Mouse (Mus musculus): Measurements from ENCODE around the gene Abca2. TPM values are rescaled to one million over a fixed set of nuclear protein-coding genes. Genes with fewer than 3 reads are reported as not detected.

Abca2 gene
- polyA plus RNA-seq, 1 experiment from 2014 or later = 1.2 TPM

DNA sequence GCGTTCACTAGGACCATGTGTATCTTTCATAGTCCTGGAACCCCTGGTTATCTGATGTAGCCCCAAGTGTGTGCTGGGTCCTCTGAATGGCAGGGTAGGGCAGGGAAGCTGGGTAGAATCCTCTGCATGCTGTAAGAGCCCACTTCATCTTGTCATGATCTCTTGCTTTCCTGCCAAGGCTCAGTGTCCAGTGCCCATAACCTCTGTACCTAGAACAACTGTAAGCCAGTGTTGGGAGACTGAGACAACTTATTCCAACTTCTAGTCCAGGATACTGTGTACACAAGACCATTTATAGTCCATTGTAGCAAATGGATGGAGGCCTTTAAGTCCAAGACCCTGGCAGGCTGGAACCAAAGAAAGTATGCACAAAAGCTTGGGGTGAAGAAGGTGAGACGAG is 36.8 kb downstream of the Abca2 start:
- no peak for ATAC-seq (ENCODE audit: insufficient read depth)
- H3K27me3 ChIP-seq = no peaks in the 10 kb centered on the region
- peaks cover 16% of the 10 kb centered on the region for H3K4me1 ChIP-seq (replicated peaks)
- H3K4me2 ChIP-seq = no peak overlapping the region
- H3K36me3 ChIP-seq (replicated peaks) = no peaks in the 10 kb centered on the region
- no peak overlapping the region; the same call in 1 of the 2 replicates for H3K27ac ChIP-seq (replicated peaks)
- no peaks in the 10 kb centered on the region for H3K9me3 ChIP-seq (replicated peaks)
- WGBS (ENCODE audit: insufficient replicate concordance) = 32% methylated on average over 2 of the region's 2 CpGs
- no peak overlapping the region for H3K9ac ChIP-seq
- H3K4me3 ChIP-seq (replicated peaks) = no peak overlapping the region

DNA sequence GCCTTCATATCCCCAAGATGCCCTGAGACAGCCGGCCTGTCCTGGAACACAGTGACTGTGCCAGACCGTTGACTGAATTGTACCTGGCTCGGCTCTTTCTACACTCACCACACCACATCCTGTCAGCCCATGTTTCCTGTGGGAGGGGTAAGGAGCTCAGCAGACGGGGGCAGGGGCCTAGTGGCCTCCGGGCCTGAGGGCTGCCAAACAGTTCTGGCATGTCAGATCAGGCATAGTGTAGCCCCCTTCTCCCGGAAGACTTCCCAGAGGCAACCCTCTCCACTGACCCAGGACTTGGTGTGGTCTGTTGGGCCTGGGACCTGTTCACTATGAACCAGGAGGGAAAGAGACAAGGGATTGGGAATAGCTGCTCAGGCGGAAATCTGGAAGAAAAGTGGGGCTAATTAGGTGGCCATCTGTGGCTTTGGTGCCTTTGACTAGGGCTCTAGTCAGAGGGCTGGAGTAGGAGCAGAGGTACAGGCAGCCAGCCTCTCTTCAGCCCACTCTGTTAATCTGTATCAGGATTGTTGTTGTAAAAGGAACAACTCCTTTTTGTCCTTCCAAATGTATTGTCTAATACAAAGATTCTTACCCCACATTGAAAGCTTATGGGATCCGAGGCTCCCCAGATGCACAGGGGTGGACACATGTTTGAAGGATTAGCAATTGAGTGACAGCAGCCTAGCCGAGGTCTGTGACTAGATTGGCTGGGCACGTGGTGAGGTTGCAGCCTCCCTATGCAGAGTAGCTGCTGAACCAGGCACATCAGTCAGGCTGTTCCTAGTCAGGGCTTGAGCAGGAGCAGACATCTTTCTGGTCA is 37.5 kb downstream of the Abca2 start:
- no peaks in the 10 kb centered on the region for H3K9me3 ChIP-seq (replicated peaks)
- H3K36me3 ChIP-seq (replicated peaks) = no peaks in the 10 kb centered on the region
- 14% methylated on average over 10 of the region's 10 CpGs for WGBS (ENCODE audit: insufficient replicate concordance)
- H3K27me3 ChIP-seq = no peaks in the 10 kb centered on the region
- H3K4me2 ChIP-seq = no peak overlapping the region
- H3K4me1 ChIP-seq (replicated peaks) = peaks cover 12% of the 10 kb centered on the region
- H3K4me3 ChIP-seq (replicated peaks) = no peak overlapping the region
- H3K27ac ChIP-seq (replicated peaks) = peak overlapping the region; percentile 24; the same call in 1 of the 2 replicates
- H3K9ac ChIP-seq = no peak overlapping the region
- ATAC-seq (ENCODE audit: insufficient read depth) = no peak

DNA sequence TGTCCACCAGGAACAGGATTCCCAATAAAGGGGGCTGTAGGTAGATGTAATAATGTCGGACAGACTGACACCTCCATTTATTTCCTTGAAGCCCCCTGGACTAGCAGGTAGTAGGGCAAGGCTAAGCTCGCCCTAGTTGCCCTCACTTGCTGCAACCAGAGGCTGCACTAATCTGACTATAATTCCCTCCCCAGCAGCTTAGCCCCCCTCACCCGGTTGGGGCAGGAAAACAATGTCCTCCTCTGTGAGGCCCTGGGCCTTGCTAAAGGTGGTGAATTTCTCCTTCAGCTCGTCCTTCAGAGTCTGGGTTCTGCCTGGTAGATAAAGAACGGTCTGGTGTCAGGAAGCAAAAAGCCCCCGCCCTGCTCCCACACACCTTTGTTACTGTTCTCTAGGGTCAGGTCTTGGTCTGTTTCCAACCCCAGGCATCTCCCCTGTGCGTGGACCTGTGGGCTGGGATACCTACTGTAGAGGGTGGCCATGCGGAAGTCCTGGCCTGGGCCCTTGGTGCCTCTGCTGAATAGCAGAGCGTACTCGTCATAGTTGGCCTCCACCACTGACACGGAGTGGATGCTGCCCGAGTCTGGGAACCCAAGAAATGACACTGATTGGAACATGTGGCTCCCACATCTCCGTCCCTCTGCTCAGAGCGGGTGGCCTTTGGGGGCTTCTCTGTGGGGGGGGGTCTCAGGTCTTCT is 39.3 kb downstream of the Abca2 start:
- peaks cover 5% of the 10 kb centered on the region; the same call in 1 of the 2 replicates for H3K4me1 ChIP-seq (replicated peaks)
- no peak overlapping the region for H3K9ac ChIP-seq
- no peak overlapping the region for H3K27ac ChIP-seq (replicated peaks)
- H3K4me2 ChIP-seq = no peak overlapping the region
- no peak overlapping the region for H3K4me3 ChIP-seq (replicated peaks)
- WGBS (ENCODE audit: insufficient replicate concordance) = 55% methylated on average over 14 of the region's 14 CpGs
- H3K9me3 ChIP-seq (replicated peaks) = no peaks in the 10 kb centered on the region
- no peaks in the 10 kb centered on the region for H3K27me3 ChIP-seq
- no peaks in the 10 kb centered on the region for H3K36me3 ChIP-seq (replicated peaks)
- ATAC-seq (ENCODE audit: insufficient read depth) = no peak

DNA sequence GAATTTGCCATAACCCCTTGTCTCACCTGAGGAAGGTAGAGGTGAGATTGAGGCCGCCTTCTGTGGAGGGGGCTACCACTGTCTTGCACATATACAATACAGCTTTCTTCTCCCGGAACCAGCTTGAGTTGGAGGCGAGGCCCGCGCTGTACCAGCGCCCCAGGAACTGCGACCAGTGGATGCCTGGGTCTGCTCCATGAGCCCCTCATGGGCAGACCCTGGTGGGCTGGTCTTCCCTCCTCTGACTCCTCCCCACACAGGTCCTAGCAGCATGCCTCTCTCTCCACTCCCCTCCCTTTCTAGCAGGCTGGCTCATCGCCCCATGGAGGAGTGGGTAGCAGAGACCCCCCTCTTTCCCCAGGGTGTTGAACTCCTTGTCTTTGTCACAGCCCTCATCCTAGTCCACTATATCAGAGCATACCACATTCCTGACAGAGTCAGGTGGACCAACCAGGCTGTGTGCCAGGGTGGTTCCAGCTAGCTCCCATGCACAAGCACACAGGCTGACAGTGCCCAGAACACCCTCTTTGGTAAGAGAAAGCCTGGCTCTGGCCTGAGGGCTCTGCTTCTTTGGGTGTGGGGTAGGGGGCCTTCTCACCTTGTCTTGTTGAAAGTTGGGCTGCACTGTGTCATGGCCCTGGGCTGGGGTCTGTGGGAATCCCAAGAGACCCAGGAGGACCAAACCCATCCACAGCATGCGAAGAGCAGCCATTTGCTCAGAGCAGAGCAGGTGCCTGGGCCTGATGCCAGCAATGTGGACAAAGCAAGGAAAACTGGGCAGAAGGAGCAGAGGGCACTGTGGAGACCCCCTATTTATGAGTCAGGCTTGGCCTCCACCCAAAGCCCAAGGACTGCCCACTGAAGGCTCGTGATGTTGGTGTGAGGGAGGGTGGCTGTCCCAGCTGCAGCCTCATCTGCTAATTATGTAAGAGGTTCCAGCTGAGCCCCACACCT is 40.7 kb downstream of the Abca2 start:
- Histone ChIP-seq H3K4me3 (replicated peaks) (no peak overlapping the region), H3K9me3 (replicated peaks) (no peaks in the 10 kb centered on the region), H3K4me1 (replicated peaks) (peaks cover 5% of the 10 kb centered on the region; the same call in 1 of the 2 replicates), H3K27ac (replicated peaks) (no peak overlapping the region), H3K4me2 (no peak overlapping the region), H3K36me3 (replicated peaks) (no peaks in the 10 kb centered on the region), H3K9ac (no peak overlapping the region), H3K27me3 (no peaks in the 10 kb centered on the region)
- ATAC-seq (ENCODE audit: insufficient read depth) = no peak
- 75% methylated on average over 10 of the region's 10 CpGs for WGBS (ENCODE audit: insufficient replicate concordance)

DNA sequence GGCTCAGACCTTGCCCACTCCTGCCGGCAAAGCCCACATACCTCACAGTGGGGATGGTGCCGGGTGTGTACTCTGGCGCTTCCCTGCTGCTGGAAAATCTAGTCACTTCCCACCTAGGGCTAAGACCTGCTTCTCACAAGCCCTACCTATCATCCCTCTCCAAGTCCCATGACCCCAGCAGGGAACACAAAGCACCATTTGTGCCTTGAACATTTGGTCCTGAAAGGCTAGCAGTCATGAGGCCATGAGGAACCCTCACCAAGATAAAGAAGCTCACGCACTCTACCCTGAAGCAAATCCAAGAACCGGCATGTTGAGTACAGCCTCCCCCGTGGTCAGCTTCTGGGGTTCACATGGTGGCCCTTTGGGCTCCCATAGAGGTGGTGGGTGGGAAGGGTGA is 41.5 kb downstream of the Abca2 start, which contains the start of gene Ptgds:
Ptgds (minus strand) TSS at position 78 of the 400 bp plus-strand sequence.
- H3K4me3 ChIP-seq (replicated peaks) = no peak within 1 kb of the TSS
- H3K4me1 ChIP-seq (replicated peaks) = no peaks in the 10 kb centered on the region
- WGBS (ENCODE audit: insufficient replicate concordance) = 57% methylated on average over 6 of the region's 6 CpGs
- H3K4me2 ChIP-seq = no peak within 1 kb of the TSS
- no peak within 1 kb of the TSS for H3K27ac ChIP-seq (replicated peaks)
- H3K27me3 ChIP-seq = no peaks in the 10 kb centered on the region
- H3K9ac ChIP-seq = no peak within 1 kb of the TSS
- no peak for ATAC-seq (ENCODE audit: insufficient read depth)
- no peaks in the 10 kb centered on the region for H3K9me3 ChIP-seq (replicated peaks)
- no peaks in the 10 kb centered on the region for H3K36me3 ChIP-seq (replicated peaks)

DNA sequence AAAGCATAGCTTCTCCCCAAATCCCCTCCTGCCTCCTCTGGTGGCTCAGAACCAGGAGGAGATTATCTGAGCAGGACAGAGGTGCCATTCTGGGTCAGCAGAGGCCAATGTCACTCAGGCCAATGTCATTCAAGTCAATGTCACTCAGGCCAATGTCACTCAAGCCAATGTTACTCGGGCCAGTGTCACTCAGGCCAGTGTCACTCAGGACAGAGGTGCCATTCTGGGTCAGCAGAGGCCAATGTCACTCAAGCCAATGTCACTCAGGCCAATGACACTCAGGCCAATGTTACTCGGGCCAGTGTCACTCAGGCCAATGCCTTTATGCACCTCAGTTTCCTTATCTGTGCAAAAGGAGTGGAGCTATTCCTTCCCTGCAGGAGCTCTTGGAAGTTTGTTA is 44.0 kb downstream of the Abca2 start:
- Histone ChIP-seq H3K4me1 (replicated peaks) (no peaks in the 10 kb centered on the region), H3K27me3 (0 out of 2 replicates have a peak, but pooled peaks cover 5% of the 10 kb centered on the region), H3K27ac (replicated peaks) (no peak overlapping the region), H3K9me3 (replicated peaks) (no peaks in the 10 kb centered on the region), H3K36me3 (replicated peaks) (no peaks in the 10 kb centered on the region), H3K9ac (no peak overlapping the region), H3K4me2 (no peak overlapping the region), H3K4me3 (replicated peaks) (no peak overlapping the region)
- 45% methylated on average over 2 of the region's 2 CpGs for WGBS (ENCODE audit: insufficient replicate concordance)
- no peak for ATAC-seq (ENCODE audit: insufficient read depth)

DNA sequence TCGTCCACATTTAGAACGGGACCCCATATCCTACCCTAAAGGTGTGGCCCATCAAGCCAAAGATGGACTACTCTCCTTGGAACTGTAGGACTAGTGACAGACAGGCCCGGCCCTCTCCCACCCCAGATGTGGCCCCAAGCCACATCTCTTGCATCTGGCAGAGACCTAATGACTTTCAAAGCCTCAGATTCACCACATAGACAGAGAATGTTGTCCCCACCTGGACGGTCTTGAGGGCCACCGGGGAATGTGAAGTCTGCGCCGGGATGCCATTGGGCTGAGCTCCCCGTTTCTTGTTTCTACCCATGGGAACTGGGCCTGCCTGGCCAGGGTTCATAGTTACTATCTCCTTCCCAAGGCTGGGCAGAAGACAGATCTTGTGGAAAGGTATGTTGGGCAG is 49.0 kb downstream of the Abca2 start:
- WGBS (ENCODE audit: insufficient replicate concordance) = 70% methylated on average over 8 of the region's 8 CpGs
- Histone ChIP-seq H3K9ac (no peak overlapping the region), H3K27me3 (0 out of 2 replicates have a peak, but pooled peaks cover 5% of the 10 kb centered on the region), H3K4me1 (replicated peaks) (no peaks in the 10 kb centered on the region), H3K9me3 (replicated peaks) (no peaks in the 10 kb centered on the region), H3K27ac (replicated peaks) (no peak overlapping the region), H3K4me2 (no peak overlapping the region), H3K36me3 (replicated peaks) (no peaks in the 10 kb centered on the region), H3K4me3 (replicated peaks) (no peak overlapping the region)
- ATAC-seq (ENCODE audit: insufficient read depth) = no peak

DNA sequence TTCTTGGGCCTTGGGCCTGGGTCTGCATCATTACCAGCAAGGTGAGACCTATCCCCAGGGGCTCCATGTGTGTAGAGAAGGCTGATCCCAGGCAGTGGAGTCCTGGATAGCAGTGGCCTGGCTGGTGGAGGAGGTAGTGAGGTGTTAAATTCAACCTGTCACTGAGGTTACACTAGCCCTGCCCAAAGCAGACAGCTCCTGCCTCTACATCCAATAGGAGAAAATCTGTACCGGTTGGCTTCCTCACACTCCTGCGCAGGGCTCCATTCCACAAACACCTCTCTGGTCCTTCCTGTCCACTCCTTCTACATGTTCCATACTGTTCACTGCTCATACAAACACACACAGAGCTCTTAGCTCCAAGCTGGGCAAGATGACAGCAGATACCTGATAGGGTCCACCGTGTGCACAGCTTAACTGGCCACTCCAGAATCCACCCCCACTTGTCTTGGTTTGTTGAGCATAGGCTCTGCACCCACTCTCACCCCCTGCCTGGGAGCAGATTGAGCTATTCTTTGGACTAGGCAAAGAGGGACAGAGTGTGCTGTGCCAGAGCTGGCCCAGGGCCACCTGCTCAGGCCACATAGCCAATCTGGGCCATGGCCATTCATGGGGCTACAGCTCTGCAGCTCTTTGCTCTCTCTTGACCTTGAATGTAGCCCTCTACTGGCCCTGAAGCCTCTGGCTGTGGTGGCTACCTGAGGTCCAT is 49.6 kb downstream of the Abca2 start:
- 55% methylated on average over 3 of the region's 3 CpGs for WGBS (ENCODE audit: insufficient replicate concordance)
- H3K27ac ChIP-seq (replicated peaks) = no peak overlapping the region

DNA sequence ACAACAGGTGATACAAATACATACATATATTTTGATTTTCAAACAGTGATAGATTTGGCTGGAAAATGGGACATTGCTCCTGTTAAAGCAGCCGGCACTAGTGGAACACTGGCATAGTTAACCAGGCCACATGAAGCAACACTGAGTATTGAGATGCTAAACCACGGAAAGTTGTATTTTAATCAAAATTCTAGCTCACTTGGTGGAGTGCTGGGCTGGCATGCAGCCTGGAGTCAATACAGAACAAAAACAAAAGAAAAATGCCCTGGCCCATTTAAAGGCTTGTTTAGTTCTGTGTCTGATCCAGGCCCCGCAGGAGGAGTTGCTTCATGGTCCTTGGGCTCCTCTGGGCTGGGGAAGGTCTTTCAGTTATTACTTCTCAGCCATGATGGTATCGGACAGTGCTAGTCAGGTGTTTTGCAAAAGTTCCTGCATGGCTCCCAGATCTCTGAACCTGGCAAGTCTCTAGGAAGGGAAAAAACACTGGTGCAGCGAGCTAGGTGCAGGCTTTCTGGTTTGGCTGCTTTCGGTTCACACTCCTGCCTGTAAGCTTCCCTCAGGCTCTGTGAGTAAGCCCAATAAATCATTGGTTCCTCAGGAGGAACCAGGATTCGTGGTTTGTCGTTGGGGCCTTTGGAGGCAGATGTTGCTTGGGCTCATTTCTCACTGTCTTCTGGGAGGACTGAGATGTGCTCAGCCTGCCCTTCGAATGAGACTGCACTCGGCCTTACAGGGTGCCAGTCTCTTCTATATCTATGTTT is 51.2 kb downstream of the Abca2 start:
- H3K9me3 ChIP-seq (replicated peaks) = no peaks in the 10 kb centered on the region
- H3K4me2 ChIP-seq = no peak overlapping the region
- no peaks in the 10 kb centered on the region for H3K36me3 ChIP-seq (replicated peaks)
- no peak overlapping the region for H3K27ac ChIP-seq (replicated peaks)
- peaks cover under 1% of the 10 kb centered on the region; the same call in 1 of the 2 replicates for H3K4me1 ChIP-seq (replicated peaks)
- ATAC-seq (ENCODE audit: insufficient read depth) = no peak
- H3K27me3 ChIP-seq = 0 out of 2 replicates have a peak, but pooled peaks cover 5% of the 10 kb centered on the region
- no peak overlapping the region for H3K9ac ChIP-seq
- WGBS (ENCODE audit: insufficient replicate concordance) = 51% methylated on average over 10 of the region's 10 CpGs
- H3K4me3 ChIP-seq (replicated peaks) = no peak overlapping the region

More for the DNA sequence above, 49.6 kb downstream of the Abca2 start:
- H3K9ac ChIP-seq = no peak overlapping the region
- ATAC-seq (ENCODE audit: insufficient read depth) = no peak
- no peaks in the 10 kb centered on the region for H3K36me3 ChIP-seq (replicated peaks)
- no peak overlapping the region for H3K4me2 ChIP-seq
- no peaks in the 10 kb centered on the region for H3K9me3 ChIP-seq (replicated peaks)
- 0 out of 2 replicates have a peak, but pooled peaks cover 5% of the 10 kb centered on the region for H3K27me3 ChIP-seq
- H3K4me3 ChIP-seq (replicated peaks) = no peak overlapping the region
- no peaks in the 10 kb centered on the region for H3K4me1 ChIP-seq (replicated peaks)

DNA sequence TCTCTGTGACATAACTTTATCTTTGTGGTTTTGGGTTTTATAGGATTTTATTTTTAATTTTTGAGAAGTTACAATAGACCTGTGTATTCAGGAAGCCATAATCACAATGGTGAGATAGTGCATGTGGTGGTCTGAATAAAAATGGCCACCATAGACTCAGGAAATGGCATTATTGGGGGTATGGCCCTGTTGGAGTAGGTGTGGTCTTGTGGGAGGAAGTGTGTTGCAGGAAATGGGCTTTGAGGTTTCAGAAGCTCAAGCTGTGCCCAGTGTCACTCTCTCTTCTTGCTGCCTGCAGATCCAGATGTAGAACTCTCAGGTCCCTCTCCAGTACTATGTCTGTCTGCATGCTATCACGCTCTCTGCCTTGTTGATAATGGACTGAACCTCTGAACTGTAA is 52.0 kb downstream of the Abca2 start:
- Histone ChIP-seq H3K4me3 (replicated peaks) (no peak overlapping the region), H3K4me1 (replicated peaks) (peaks cover 7% of the 10 kb centered on the region), H3K9ac (no peak overlapping the region), H3K27ac (replicated peaks) (no peak overlapping the region), H3K4me2 (no peak overlapping the region), H3K27me3 (0 out of 2 replicates have a peak, but pooled peaks cover 5% of the 10 kb centered on the region), H3K9me3 (replicated peaks) (no peaks in the 10 kb centered on the region), H3K36me3 (replicated peaks) (no peaks in the 10 kb centered on the region)
- 76% methylated on average over 1 of the region's 1 CpGs for WGBS (ENCODE audit: insufficient replicate concordance)
- no peak for ATAC-seq (ENCODE audit: insufficient read depth)

Data from liver, embryonic 15.5 days (tissue).